ENCODE assay signal across 8 mouse cellular contexts in the genomic region with DNA sequence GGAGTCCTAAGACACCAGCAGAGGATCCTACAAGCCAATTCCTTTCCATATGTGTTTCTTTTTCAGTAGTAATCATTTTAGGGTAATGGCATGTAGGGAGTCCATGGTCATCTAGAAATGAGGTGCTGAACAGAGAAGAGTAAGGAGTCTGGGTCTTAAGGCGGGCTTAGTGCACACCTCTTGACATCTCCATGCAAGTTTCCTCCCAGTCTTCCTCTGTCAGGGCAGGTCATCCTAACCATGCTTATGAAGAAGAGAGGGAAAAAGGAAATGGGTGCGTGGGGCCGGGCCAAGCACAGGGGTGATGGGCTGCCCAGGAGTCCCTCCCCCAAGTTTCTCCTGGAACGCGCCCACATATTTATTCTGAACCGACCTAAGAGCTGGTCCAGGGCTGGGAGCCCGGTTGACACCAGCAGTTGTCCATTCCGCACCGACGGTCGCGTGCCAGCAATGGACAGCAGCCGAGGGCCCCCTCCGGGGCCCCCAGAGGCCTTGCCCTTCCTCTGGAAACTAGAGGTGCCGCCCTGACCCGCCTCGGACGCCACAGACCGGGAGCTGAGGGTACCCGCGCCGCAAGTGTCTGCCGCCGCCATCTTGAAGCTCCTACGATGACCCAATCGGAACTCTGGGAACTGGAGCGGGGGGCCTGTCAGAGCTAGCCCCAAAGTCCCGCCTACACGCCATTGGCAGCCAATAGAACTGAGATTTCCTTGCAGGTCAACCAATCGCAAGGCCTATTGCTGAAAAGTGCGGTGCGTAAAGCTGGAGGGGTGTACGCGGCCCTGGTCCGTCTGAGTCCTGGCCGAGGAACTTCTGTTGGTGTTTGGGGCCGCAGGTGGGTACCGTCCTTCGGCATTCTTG. TPM values are rescaled to one million over a fixed set of nuclear protein-coding genes. Genes with fewer than 3 reads are reported as not detected.
A peak's percentile ranks its signal among the peaks of the same experiment; 100 is the strongest.
DNase-seq lines count a peak whose midpoint lies in the region; ATAC-seq lines count a peak whose summit lies in the region.

A gene (minus strand): TSS at position 669 of the 861 bp plus-strand sequence.
A gene (plus strand): TSS at position 743 of the 861 bp plus-strand sequence.

- peak; percentile 100 for ATAC-seq in hindbrain, embryonic 15.5 days (ENCODE audit: low FRiP score, low read depth)

- H3K27me3 ChIP-seq in hindbrain, embryonic 15.5 days, result no peaks in the 10 kb centered on the region

- WGBS in hindbrain, embryonic 15.5 days, result under 1% methylated on average over 39 of the region's 39 CpGs

- H3K4me1 ChIP-seq in hindbrain, embryonic 15.5 days (replicated peaks), result peaks cover 17% of the 10 kb centered on the region; the same call in 1 of the 2 replicates

- peak; percentile 94 for DNase-seq in T-cell, adult 2 months (ENCODE audit: low spot score)
- peak; percentile 97 to 99 for DNase-seq in cerebellum, postnatal 36 days
- peak; percentile 97 to 99 for DNase-seq in frontal cortex, postnatal 36 days (ENCODE audit: low spot score in 2 of 2)
- DNase-seq in left cerebral cortex, adult 11 months (ENCODE audit: low spot score), result peak; percentile 96
- peak; percentile 97 to 98 for DNase-seq in lung, postnatal 4 days
- DNase-seq in retina, postnatal 7 days (ENCODE audit: low read depth, low spot score), result peak; percentile 98
- DNase-seq in urinary bladder, adult 2 months (ENCODE audit: low spot score), result peak; percentile 88

- peak within 1 kb of the TSS; percentile 75 for H3K27ac ChIP-seq in hindbrain, embryonic 15.5 days (replicated peaks)

- no peaks in the 10 kb centered on the region for H3K9me3 ChIP-seq in hindbrain, embryonic 15.5 days

- H3K9ac ChIP-seq in hindbrain, embryonic 15.5 days, result peak within 1 kb of the TSS; percentile 90

- H3K4me3 ChIP-seq in hindbrain, embryonic 15.5 days, result peak within 1 kb of the TSS; percentile 93

- peak within 1 kb of the TSS; percentile 79 for H3K4me2 ChIP-seq in hindbrain, embryonic 15.5 days

- H3K36me3 ChIP-seq in hindbrain, embryonic 15.5 days, result no peaks in the 10 kb centered on the region

RNA-seq across cellular contexts. Expression of the first gene that starts in this region (rescaled TPM):
- polyA plus RNA-seq in hindbrain, embryonic 15.5 days (2015; fragmentation: Nextera tagmentation; extraction: Ambion mirVana), result 36.4 and 39.3 TPM in 2 replicates
- 7.5 and 7.9 TPM in 2 replicates for polyA plus RNA-seq in urinary bladder, adult 2 months (2012; rRNA removed)

RNA-seq across cellular contexts. Expression of the second gene that starts in this region (rescaled TPM):
- 104 and 105 TPM in 2 replicates for polyA plus RNA-seq in hindbrain, embryonic 15.5 days (2015; fragmentation: Nextera tagmentation; extraction: Ambion mirVana)
- 56.1 and 62.5 TPM in 2 replicates for polyA plus RNA-seq in urinary bladder, adult 2 months (2012; rRNA removed)

Comparison
In these comparisons a context has a peak if more than half of its experiments do, and no peak if none do; other contexts are left out.
1. Peak in every context shown above with its lines: DNase-seq, ATAC-seq, H3K4me3 ChIP-seq and H3K27ac ChIP-seq.